Mouse (Mus musculus) fat pad, adult 2 months (tissue): Measurements from ENCODE around the gene Ppp1r16b.

Experiments
- DNase-seq: peaks from one replicate; pipeline ENCODE4 v3.0.0-alpha.2; 2011; ENCODE audit warnings: low read depth, low spot score; ENCODE audit errors: extremely low read depth

Ppp1r16b gene

DNA sequence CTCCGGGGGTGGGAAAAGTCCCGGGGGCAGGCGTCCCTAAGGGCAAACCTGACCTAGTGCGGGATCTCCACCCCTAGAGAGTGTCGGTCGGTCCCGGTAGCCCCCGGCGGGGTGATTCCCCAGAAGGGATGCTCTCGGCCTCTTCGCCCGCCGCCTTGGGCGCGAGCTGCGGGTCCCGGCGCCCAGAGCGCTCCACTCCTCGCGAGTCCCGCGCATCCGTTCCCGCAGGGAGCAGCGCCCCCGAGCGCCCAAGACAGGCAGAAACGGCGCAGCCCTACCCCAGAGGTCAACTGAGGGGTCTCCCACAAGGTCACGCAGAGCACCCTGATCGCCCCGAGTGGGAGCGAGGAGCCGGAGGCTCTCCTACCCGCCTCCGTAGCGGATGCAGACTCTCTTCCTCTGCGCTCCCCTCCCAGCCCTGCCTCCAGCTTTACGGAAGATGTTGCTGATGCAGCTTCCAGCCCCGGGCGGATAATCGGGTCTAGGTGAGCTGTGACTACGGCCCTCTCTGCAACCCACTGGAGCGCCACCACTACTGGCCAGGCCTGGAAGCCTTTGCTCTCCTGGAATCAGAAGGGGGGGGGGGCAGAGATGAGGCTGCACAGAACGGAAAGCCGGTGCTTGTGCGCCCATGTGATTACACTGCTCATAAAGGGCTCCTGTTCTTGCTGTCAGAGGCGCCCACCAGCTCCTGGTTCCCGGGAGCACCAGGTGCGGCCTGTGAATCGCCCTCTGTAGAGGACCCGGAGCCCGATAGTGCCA lies 2.7 kb downstream of the Ppp1r16b start:
- no peak for DNase-seq

DNA sequence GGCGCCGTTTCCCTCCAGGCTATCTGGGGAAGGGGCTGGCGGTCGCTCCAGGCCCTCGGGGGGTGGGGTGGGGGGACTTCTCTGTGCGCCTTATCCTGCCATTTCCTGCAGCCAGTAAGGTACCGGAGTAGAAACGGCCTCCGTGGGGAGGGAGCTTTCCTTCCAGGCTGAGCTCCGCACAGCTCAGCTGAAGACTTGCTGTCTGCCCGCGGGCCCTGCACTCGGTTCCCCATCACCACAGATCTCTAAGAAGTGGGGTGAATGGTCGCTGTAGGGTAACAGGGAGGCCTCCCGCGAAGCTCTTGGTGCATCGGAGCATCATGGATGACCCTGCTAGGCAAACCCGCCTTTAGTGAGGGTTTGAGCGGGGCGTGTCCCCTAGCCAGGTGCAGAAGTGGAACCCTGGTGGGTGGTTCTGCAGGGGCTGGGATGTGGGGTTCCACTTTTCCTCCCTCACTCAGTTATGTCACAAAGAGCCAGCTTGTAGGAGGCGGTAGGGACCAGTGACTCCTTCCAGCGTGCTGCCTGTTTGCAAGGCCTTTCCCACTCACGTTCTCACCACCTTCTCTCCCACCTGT lies 3.3 kb downstream of the Ppp1r16b start:
- DNase-seq = no peak

DNA sequence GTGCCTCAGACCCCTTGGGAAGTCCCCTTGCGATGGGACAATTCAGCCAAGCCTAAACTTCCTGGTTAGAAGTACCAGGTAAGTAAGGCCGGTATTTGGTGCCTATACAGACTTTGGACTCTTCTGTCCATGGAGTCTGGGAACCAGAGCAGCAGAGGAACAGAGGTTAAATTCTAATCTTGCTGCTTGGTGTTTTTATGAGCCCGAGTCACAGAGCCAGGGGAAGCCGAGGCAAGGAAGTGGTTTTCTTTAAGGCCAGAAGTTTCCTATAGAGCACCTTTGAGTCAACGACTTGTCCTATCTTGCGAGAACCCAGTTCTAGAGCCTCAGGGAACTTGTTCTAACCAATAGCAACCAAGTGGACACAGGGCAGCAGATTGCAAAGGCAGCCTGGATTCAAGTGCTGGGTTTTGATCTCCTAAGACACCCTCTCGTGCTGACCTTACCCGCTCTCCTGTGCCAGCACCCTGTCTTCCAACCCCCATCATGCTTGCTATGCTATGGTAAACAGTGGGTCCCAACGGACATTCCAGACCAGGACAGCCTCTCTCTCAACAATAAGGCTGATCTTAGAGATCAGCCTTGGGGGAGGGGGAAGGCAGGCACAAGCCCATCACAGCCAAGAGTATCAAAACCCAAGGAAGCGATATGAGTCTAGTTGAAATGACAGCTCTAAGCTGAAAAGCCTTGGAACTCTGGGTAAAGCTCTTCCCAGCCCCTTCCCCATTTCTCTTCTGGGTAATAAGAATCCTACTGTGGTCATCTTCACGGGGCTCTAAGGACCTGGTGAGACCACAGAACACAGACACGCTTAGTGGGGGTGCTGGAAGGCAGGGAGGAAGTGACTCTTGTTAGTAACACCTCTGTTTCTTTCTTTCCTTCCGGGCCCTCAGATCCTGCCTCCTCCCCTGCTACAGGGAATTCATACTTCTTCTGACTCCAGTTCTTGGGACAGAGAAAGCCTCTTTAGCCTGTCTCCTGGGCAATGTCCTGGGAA lies 4.3 kb downstream of the Ppp1r16b start:
- DNase-seq = no peak

DNA sequence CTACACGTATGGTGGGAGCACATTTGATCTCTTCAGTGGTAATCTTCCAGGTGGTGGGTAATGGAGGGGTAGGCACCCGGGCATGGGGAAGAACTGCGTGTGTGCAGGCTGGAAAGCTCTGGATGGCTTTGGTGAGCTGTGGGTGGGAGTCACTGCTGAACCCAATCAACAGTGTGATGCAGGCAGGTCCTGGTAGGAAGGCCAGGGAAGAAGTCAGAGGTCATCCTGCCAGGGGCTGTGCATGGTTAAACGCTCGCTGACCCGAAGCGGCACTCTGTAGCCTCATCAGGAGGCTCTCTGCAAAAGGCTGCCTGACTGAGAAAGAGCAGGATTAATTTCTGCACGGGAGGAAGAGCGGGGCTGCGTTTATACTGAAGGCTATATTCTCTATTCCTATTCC lies 5.4 kb downstream of the Ppp1r16b start:
- DNase-seq = no peak

DNA sequence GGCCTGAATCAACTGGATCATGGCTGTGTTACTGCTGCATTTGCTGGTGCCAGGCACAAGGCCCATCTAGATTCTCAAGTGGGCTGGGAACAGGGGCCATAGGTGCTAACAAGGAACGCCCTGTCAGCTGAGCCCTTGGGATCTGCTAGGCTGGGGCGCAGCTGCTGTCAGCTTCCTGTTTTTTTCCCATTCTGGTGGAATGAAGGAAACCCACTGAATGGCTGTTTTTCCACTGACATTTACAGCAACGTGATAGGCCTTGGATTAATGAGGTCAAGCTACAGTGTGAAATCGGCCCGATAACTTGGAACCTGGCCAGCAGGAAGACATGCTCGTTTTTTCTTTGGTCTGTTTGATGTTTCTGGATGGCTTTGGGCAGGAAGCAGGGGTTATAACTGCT lies 7.6 kb downstream of the Ppp1r16b start:
- no peak for DNase-seq

DNA sequence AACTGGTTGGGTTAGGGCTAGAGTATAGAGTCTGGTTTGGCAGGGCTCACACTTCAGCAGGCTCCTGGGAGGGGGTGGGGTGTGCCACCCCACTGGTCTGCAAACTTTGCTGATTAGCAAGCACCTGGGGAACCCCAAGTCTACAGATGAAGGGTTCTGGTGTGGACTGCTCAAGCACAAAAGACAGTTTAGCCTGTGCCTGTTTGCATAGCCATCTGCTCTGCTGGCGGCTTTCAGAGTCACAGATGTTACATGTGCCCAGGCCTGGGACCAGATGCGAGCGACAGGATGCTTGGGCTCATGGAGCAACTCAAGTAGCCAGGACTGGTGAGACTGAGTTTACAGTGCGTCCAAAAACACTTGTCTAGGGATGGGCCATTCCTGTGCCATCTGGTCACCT lies 8.3 kb downstream of the Ppp1r16b start:
- no peak for DNase-seq

DNA sequence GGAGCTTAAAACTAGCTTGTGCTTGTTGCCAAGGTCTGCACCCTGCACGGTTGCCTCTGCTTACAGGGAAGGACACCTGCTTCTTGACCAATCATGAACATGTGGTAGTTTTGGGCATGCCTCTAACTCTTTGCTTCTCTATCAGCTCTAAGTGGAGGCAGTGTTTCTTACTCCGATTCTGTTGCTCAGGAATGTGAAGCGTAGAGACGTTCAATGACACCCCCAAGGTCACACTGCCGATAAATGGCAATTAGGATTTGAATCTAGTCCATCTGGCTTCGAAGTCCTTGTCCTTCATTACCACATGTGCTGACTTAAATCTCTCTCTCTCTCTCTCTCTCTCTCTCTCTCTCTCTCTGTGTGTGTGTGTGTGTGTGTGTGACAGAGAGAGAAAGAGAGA lies 8.9 kb downstream of the Ppp1r16b start:
- no peak for DNase-seq

DNA sequence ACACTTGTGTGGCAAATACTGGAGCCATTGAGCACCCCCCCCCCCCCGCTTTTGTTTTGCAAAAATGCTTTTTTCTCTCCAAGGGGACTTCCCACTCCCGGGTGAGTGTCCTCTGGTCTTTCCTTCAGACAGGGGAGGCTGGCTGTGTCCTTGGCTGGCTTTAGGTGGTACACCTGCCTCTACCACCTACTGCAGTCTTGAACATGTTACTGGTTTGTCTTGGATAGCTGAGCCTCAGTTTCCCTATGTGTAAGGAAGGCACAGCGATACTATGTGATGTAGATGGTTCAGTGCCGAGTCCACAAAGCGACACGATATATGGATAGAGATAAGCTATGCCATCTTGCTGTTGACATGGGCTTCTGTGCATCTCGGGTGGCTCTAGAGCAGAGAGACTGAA lies 9.6 kb downstream of the Ppp1r16b start:
- no peak for DNase-seq

DNA sequence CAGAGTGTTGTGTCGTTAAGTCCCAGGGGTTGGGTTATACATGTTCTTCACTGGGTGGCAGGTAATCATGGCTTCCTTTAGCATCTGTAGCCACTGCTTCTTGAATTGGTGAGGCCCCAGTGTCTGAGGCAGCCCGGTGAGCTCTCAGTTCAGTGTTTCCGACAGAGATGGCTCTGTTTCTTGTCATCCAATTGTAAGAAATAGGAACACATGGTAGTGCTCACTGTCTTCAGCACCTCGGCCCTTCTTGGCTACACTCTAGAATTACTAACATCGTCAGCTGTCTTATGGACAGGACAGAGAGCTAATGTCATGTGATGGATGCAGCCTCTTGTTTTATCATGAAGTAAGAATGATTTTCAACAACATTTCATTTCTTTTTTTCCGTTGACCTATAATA lies 10.0 kb downstream of the Ppp1r16b start:
- DNase-seq = no peak

DNA sequence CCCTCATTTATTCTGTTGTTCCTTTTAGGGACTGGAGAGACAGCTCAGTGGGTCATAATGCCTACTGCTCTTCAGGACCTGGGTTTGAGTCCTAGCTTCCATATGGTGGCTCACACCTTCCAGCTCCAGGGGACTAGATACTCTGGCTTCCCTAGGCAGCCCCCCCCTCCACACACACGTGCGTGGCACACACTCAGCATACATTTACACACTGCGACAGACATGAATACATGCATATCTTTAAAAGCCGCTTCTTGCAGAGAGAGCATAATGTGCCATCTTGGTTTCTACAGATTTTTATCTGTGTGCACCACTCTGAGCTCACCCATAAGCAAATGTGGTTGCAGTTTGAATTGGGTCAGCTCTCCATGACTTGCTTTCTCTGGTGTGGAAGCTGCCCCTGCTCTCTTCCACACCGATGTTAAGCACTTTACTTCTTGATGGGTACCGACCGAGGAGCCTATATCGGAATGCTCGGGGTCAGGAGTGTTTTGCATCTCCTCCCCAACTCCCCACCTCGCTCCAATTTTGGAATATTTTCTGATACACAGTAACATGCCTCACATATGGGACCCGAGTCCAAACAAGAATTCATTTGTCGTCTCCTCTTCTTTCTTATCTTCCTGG lies 10.8 kb downstream of the Ppp1r16b start:
- no peak for DNase-seq

DNA sequence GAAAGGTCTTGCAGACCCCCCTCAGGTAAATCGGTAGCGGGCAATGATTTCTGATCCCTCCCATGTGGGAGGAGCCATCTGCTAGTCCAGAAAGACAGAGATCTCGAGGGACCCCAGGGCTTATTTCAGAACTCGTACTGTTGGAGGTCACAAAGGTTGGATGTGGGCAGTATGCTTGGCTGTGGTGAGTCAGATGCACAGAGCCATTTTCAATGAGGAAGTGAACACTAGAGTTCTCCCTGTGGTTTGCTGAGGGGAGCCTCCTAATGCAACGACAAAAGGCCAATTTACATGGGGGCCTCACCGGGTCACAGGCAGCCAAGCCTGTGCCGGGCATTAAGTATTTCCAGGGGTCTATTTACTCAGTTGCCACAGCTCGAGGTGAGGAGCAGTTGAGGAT lies 12.7 kb downstream of the Ppp1r16b start:
- no peak for DNase-seq

DNA sequence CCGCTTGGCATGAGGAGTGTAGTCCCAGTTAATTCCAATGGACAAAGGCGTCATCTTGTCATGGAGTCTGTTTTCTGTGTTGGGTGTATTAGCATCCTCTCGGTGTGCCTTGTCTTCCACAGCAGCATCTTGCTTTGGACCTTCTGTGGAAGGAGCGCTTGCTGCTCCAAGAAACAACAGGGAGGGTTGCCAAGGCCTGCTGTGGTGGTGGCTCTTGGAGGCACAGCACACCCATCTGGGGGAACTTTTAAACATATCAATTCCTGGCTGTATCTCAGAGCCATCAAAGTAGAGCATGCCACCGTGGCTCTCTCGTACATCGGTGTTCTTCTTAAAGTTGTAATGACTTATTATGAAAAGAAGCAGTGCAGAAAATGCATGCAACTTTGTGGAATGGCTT lies 13.9 kb downstream of the Ppp1r16b start:
- DNase-seq = no peak

DNA sequence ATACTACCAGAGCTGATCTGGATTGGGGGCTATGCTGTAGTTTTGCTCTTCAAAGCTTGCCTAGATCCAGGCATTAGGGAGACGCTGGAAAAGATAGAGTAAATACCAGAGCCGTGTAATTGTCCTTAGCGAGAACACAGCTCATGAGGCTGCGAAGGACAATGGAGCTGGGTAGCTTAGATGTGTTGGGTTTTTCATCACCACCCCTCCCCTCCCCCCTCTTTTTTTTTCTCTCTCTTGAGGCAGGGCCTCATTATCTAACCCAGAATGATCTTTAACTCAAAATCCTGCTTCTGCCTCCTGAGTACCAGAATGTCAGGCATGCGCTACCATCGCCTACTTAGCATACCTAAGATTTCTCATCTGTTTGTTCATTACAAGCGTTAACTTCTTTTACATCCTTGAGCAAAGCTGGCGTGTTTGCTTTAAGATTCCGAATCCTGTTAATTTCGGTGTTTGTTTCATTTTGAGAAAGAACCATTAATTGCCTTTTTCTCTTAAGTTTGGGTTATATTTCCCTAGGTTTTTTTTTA lies 15.2 kb downstream of the Ppp1r16b start:
- DNase-seq = no peak

DNA sequence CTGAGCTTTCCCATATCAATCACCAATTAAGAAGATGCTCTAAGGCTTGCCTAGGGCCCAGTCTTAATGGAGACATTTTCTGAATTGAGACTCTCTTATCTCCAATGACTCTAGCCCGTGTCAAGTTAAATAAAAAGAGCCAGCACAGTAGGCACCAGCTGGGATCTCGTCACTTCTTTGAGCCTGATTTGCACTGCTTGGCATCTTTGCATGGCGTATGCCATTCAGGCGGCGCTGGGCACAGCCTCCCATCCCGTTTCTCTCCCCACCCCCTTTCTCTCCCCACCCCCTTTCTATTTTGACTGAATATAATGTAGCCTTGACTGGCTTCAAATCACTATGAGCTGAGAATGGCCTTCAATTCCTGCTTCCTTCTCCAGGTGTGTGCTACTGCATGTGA lies 16.5 kb downstream of the Ppp1r16b start:
- DNase-seq = no peak

DNA sequence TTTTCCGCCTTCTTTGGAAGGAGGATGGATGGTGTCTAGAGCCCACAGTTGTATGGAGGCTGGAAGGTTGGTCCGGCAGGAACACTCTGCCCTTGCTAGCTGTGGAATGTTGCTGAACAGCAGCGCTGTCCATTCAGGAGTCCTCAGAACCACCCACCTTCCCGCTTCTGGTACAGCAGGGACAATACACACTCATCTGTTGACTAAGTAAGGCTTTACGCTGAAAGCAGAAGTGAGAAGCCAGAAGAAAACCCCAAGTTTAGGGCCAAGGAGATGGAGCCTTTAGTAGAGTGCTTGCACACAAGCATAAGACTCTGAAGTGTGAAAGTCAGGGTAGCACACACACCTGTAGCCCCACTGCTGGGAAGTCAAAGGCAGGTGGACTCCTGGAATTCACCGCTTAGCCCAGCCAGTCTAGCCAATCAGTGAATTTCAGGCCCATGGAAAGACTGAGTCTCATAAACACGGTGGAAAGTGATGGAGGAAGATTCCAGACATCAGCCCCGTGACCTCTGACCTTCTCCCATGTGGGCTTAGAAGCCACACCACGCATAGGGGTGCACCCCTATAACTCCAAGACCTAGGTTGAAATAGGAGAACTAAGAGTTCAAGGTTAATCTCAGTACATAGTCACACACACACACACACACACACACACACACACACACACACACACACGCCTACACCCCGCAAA lies 17.3 kb downstream of the Ppp1r16b start:
- DNase-seq = no peak

DNA sequence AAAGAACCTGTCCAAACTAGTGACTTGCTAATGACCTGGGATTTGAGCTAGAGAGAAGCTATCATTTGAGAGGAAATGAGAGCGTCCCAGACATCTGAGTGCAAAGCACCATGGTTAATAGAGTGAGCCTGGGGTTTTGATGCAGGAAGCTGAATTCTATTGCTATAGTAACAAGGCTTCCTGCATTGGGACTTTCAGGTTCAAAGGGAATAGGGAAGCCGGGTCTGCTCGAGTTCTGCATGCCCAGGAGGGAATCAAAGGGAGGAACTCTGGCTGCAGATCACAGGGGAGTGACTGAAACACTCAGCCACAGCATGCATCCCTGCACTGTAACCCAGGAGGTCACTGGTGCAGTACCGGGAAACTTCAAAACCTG lies 17.8 kb downstream of the Ppp1r16b start:
- DNase-seq = no peak

DNA sequence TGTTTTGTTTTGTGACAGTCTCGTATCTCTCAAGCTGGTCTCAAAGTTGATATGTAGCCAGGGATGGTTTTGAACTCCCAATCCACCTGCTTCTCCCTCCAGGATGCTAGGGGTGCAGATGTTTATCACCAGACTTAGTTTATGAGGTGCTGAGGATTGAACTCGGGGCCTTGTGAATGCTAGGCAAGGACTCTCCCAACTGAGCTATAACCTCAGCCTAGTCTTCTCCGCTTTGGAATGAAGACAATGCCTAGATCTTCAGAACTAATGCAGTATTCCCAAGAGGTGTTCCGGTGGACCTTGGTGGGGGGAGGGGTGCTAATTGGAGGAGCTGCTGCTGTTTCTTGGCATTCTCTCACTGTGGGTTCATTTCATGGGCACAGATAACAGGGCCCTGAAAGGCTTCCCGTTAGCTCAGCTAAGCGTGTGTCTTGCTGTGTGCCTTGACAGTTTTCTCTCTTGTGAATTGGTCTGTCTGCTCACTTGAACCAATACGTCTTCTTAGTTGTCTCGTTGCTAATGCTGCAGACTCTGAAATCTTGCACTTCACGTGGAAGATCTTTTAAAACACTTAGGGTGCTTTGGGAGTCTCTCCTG lies 19.1 kb downstream of the Ppp1r16b start:
- DNase-seq = no peak

DNA sequence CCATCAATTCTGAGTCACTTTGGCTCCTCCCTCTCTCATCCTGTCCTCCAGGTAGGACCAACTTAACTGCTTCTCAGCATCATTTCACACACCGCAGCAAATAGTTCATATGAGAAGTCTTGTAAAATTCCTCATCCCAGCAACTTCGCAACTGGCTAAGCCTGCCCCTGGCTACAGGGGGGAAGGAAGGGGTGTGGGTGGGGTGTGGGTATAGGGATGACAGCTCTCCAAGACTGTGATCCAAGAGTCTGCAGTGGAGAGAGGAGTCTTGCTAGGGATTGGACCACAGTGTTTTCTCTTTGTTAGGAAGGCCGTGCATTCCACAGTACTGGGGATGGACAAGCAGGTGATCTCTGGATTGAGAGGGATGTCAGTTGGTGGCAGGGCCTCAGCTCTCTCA lies 19.7 kb downstream of the Ppp1r16b start:
- DNase-seq = no peak

DNA sequence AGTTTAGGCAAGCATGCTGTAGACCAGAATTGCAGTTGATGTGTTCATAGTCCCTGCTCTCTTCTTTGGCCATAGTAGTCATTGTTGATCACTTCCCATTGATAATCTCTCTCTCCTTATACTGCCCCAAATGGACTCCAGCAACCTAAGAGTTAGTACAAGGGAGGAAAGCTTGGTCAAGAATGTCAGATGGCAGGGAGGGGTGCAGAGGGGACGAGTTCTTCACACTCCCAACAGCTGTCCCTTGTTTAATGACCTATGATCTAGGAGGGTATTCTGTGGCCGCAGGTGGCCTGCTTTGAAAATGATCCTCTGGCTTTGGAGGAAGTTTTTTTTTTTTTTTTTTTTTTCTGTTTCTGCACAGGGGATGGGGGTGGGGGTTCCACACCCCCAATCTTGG lies 21.2 kb downstream of the Ppp1r16b start:
- no peak for DNase-seq

DNA sequence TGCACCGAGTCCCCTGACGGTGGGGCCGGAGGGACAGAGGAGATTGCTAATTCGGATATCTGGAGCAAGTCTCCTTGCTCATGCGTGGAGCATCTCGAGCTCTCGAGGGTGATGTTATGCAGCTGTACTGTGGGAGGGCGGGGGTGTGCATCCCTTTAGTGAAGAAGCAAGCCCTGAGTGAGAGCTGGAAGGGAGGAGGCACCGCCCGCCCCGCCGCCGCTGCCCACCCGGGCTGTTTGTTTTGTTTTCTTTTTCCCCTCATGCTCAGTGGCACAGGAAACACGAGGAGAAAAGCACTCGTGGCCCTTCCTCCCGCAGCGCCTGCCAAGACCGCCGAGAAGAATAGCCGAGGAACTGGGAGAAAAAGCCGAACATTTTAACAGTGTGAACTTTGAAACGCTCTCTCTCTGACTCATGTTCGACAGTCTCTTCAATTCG lies 22.6 kb downstream of the Ppp1r16b start:
- no peak for DNase-seq
